Comparison of ENCODE assay signal across 9 mouse cellular contexts in the genomic region with DNA sequence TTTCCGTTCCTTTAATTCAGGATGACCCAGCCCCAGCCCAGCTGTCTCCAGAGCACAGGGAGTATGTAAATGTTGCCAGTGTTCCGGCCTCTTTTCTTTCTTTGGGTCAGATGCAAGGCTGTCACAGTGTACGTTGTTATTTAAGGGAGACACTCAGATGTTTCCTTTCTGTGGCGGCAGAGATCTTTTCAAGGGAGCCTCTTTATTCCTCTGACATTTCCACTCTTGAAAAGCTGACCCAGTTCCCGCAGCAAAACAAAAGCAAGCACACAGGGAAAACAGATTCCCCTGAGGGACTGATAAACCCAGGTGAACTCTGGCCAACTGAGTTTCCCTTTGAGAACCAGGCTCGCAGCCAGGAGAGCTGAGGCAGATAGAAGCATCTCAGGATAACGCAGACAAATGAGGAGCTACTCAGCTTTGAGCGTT.
DNase-seq lines count a peak whose midpoint lies in the region; ATAC-seq and TF ChIP-seq lines count a peak whose summit lies in the region.
"Had no signal": no experiment of that assay in that cellular context is flagged by ENCODE, and none has a peak within 500 bp of the region (broad histone marks: within the 10 kb centered on the region; RNA-seq: fewer than 3 reads in every experiment).

No protein-coding gene starts in this region.

- TF ChIP-seq CTCF in kidney, postnatal 0 days (IDR thresholded peaks at IDR 0.05; ENCODE audit: low read depth), result no peak

- no peak overlapping the region for H3K9ac ChIP-seq in heart, embryonic 11.5 days (ENCODE audit: low read depth, low read length)
- H3K9ac ChIP-seq in kidney, postnatal 0 days (ENCODE audit: low read depth, low read length), result no peak overlapping the region
- H3K9ac ChIP-seq: liver, embryonic 15.5 days had no signal

- intact Hi-C loops in gastrocnemius, postnatal 14 days (cut with DNase I; ENCODE audit: low total_unique reads), result no loop called here

- no peaks in the 10 kb centered on the region for H3K27me3 ChIP-seq in heart, embryonic 11.5 days (ENCODE audit: control insufficient read depth, insufficient read depth, low read length)
- no peaks in the 10 kb centered on the region for H3K27me3 ChIP-seq in kidney, postnatal 0 days (ENCODE audit: insufficient read depth, low read length)
- H3K27me3 ChIP-seq: liver, embryonic 15.5 days had no signal

- H3K4me2 ChIP-seq in heart, embryonic 11.5 days, result peak overlapping the region; percentile 34; the same call in 1 of the 2 replicates
- H3K4me2 ChIP-seq in kidney, postnatal 0 days (ENCODE audit: low read length), result peak overlapping the region; percentile 13; the same call in 1 of the 2 replicates
- H3K4me2 ChIP-seq: liver, embryonic 15.5 days had no signal

- H3K36me3 ChIP-seq in heart, embryonic 11.5 days (ENCODE audit: control insufficient read depth, insufficient read depth, low read length), result no peaks in the 10 kb centered on the region
- H3K36me3 ChIP-seq in kidney, postnatal 0 days (ENCODE audit: insufficient read depth, low read length), result no peaks in the 10 kb centered on the region
- H3K36me3 ChIP-seq: liver, embryonic 15.5 days had no signal

- ATAC-seq in heart, embryonic 11.5 days (replicated peaks; ENCODE audit: insufficient number of reproducible peaks, low FRiP score, low TSS enrichment), result no peak
- ATAC-seq in kidney, postnatal 0 days (replicated peaks; ENCODE audit: low FRiP score, low read depth), result no peak
- ATAC-seq in inflammation-experienced regulatory T-cells, adult 6 months, result no peak

- peak; percentile 24 for DNase-seq in kidney, adult 11 months
- no peak for DNase-seq in kidney, adult 18-20 months
- peak; percentile 58 for DNase-seq in brain, adult 2 months (ENCODE audit: low read depth, low spot score)
- DNase-seq in kidney, postnatal 0 days (ENCODE audit: low spot score), result peak; percentile 46
- DNase-seq in urinary bladder, postnatal 25 days (ENCODE audit: low spot score), result no peak
- no peak for DNase-seq in gastrocnemius, postnatal 14 days

- H3K27ac ChIP-seq in heart, embryonic 11.5 days (ENCODE audit: low read depth, low read length), result no peak overlapping the region; the same call in 1 of the 2 replicates
- no peak overlapping the region for H3K27ac ChIP-seq in kidney, postnatal 0 days
- H3K27ac ChIP-seq: liver, embryonic 15.5 days had no signal

- no peak overlapping the region for H3K4me3 ChIP-seq in heart, embryonic 11.5 days (ENCODE audit: low read depth, low read length)
- no peak overlapping the region for H3K4me3 ChIP-seq in kidney, postnatal 0 days (replicated peaks; ENCODE audit: low read depth, low read length)
- H3K4me3 ChIP-seq: liver, embryonic 15.5 days had no signal

- 15% methylated on average over 8 of the region's 8 CpGs for WGBS in heart, embryonic 11.5 days (ENCODE audit: insufficient replicate concordance)
- 8% methylated on average over 8 of the region's 8 CpGs for WGBS in kidney, postnatal 0 days

- no peaks in the 10 kb centered on the region for H3K9me3 ChIP-seq in heart, embryonic 11.5 days (replicated peaks; ENCODE audit: control insufficient read depth, low read length)
- no peaks in the 10 kb centered on the region for H3K9me3 ChIP-seq in kidney, postnatal 0 days (replicated peaks; ENCODE audit: low read length)
- H3K9me3 ChIP-seq: liver, embryonic 15.5 days had no signal

- H3K4me1 ChIP-seq in heart, embryonic 11.5 days (ENCODE audit: control insufficient read depth, insufficient read depth, low read length), result no peaks in the 10 kb centered on the region; the same call in 1 of the 2 replicates
- H3K4me1 ChIP-seq in kidney, postnatal 0 days (replicated peaks; ENCODE audit: insufficient read depth, low read length), result no peaks in the 10 kb centered on the region
- H3K4me1 ChIP-seq: liver, embryonic 15.5 days had no signal

Comparison
In these comparisons a context has a peak if more than half of its experiments do, and no peak if none do; other contexts are left out.
1. DNase-seq: peak in kidney, adult 11 months (single experiment), brain, adult 2 months (single experiment) and kidney, postnatal 0 days (single experiment); none in kidney, adult 18-20 months (single experiment), urinary bladder, postnatal 25 days (single experiment) and gastrocnemius, postnatal 14 days (single experiment).